Mouse (Mus musculus): Measurements from ENCODE around the gene Ergic1.

- TF ChIP-seq CTCF (IDR thresholded peaks at IDR 0.05; ENCODE audit: extremely low read depth, insufficient read depth, insufficient read length, insufficient replicate concordance) (no peak), POLR2A (IDR thresholded peaks at IDR 0.05; ENCODE audit: low read depth, low read length) (no peak)
Observed at GRCm38 (mm10) chr17:26628936-26629335, 67.6 kb downstream of the Ergic1 start.
